Mouse (Mus musculus): ENCODE results near the gene Lrfn1. TPM values are rescaled to one million over a fixed set of nuclear protein-coding genes. Genes with fewer than 3 reads are reported as not detected.

Gene Lrfn1
- total and polyA plus RNA-seq, 3 experiments: 0.03 to 0.11 TPM; not detected in 1

DNA sequence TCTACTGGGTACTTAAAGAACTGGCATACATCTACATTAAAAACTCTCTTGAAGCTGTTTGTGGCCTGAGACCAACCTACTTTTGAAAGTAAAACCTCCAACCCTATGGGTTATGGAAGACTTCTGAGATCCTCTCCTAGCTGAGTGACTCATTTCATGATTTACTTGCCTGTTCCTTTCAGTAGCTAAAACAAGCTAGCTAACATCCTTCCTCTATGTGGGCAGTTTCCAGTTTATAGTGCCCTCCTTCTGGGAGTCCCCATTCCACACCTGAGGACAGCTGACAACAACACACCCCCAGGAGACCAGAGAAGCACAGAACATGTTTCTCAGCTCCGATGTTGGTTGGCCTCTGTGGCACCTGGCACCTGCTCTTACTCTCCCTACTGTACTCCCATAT, 28.8 kb upstream of the Lrfn1 start:
- Histone ChIP-seq H3K4me1 (ENCODE audit: insufficient read depth, low read depth, low read length) (no peaks in the 10 kb centered on the region; the same call in 1 of the 2 replicates), H3K36me3 (replicated peaks) (peaks cover 85% of the 10 kb centered on the region), H3K27me3 (ENCODE audit: insufficient read depth, low read length) (no peaks in the 10 kb centered on the region), H3K4me3 (ENCODE audit: low read depth, low read length) (peak overlapping the region; percentile 10; the same call in 1 of the 2 replicates), H3K9me3 (replicated peaks) (no peaks in the 10 kb centered on the region)
- ATAC-seq (ENCODE audit: extremely low read depth, insufficient number of reproducible peaks, low FRiP score, poor library complexity, severe bottlenecking): no peak
- no peak for DNase-seq (ENCODE audit: low spot score)
- TF ChIP-seq TAL1 (conservative IDR thresholded peaks at IDR 0.05; ENCODE audit: low read depth, low read length) (no peak), CTCF (IDR thresholded peaks at IDR 0.05; ENCODE audit: low read depth, low read length) (no peak), GATA1 (IDR thresholded peaks at IDR 0.05; ENCODE audit: borderline replicate concordance, low read length) (no peak), POLR2AphosphoS5 (IDR thresholded peaks at IDR 0.05; ENCODE audit: insufficient replicate concordance, low read depth, low read length) (no peak), GATA2 (IDR thresholded peaks at IDR 0.05; ENCODE audit: borderline replicate concordance, low read depth, low read length) (no peak)

DNA sequence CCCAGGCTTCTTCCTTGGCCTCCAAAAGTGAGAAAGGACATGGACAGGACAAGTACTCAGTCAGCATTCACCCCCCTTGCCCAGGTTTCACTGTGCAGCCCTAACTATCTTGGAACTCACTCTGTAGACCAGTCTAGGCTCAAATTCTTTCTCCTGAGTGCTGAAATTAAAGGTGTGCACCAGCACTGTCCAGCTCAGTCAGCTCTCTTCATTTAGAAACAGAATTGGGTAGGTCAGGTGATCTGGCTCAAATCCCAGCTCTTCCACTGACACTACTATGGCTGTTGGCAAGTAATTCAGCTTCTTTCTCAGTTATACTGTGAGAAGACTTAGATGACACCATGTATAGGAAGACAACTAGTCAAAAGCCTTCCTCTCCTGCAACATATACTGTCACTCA, 24.0 kb upstream of the Lrfn1 start:
- Histone ChIP-seq H3K36me3 (replicated peaks) (peaks cover 62% of the 10 kb centered on the region), H3K27me3 (ENCODE audit: insufficient read depth, low read length) (no peaks in the 10 kb centered on the region), H3K4me3 (ENCODE audit: low read depth, low read length) (no peak overlapping the region), H3K9me3 (replicated peaks) (no peaks in the 10 kb centered on the region), H3K4me1 (ENCODE audit: insufficient read depth, low read depth, low read length) (peaks cover 27% of the 10 kb centered on the region)
- DNase-seq (ENCODE audit: low spot score): no peak
- no peak for ATAC-seq (ENCODE audit: extremely low read depth, insufficient number of reproducible peaks, low FRiP score, poor library complexity, severe bottlenecking)
- TF ChIP-seq GATA2 (IDR thresholded peaks at IDR 0.05; ENCODE audit: borderline replicate concordance, low read depth, low read length) (no peak), CTCF (IDR thresholded peaks at IDR 0.05; ENCODE audit: low read depth, low read length) (no peak), TAL1 (conservative IDR thresholded peaks at IDR 0.05; ENCODE audit: low read depth, low read length) (no peak), POLR2AphosphoS5 (IDR thresholded peaks at IDR 0.05; ENCODE audit: insufficient replicate concordance, low read depth, low read length) (no peak), GATA1 (IDR thresholded peaks at IDR 0.05; ENCODE audit: borderline replicate concordance, low read length) (no peak)

DNA sequence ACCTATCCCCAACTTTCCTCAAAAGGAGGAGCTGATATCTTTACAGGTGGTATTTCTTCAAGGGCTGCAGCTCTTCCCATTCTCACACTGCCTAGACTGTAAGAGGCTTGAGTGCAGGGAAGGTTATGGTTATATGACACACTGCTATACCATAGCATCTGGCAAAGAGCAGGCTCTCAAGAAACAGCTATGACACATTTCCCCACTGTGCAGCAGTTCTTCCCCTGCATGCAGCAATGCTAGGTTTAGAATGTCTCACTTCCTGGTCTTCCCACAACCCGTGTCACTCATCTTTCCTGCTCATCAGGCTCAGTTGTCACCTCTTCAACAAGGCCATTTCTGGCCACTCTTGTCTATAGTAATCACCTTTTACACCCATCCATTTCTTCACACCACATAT, 21.3 kb upstream of the Lrfn1 start:
- TF ChIP-seq CTCF (IDR thresholded peaks at IDR 0.05; ENCODE audit: low read depth, low read length) (no peak), GATA2 (IDR thresholded peaks at IDR 0.05; ENCODE audit: borderline replicate concordance, low read depth, low read length) (no peak), POLR2AphosphoS5 (IDR thresholded peaks at IDR 0.05; ENCODE audit: insufficient replicate concordance, low read depth, low read length) (no peak), TAL1 (conservative IDR thresholded peaks at IDR 0.05; ENCODE audit: low read depth, low read length) (no peak), GATA1 (IDR thresholded peaks at IDR 0.05; ENCODE audit: borderline replicate concordance, low read length) (no peak)
- H3K4me1 ChIP-seq (ENCODE audit: insufficient read depth, low read depth, low read length): peaks cover 48% of the 10 kb centered on the region
- ATAC-seq (ENCODE audit: extremely low read depth, insufficient number of reproducible peaks, low FRiP score, poor library complexity, severe bottlenecking) (no peak), DNase-seq (ENCODE audit: low spot score) (no peak)
- no peaks in the 10 kb centered on the region for H3K9me3 ChIP-seq (replicated peaks)
- H3K4me3 ChIP-seq (ENCODE audit: low read depth, low read length): no peak overlapping the region
- no peaks in the 10 kb centered on the region for H3K27me3 ChIP-seq (ENCODE audit: insufficient read depth, low read length)
- H3K36me3 ChIP-seq (replicated peaks): peaks cover 48% of the 10 kb centered on the region

DNA sequence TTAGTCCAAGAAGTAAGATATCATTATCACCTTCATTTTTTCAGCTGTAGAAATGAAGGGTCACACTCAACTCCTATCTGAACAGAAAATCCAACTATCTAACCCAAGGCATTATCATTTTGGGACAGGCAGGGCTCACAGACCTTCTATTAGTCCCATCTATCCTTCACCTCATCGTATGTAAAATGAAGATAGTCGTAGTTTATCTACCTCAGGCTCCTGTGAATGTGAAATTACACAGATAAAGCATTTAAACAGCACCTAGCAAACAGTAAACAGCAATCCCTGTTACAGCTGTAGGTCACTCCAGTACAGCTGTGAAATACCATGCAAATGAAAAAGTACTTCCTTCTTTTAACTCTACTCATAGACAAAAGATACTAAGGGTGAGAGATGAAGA, 19.5 kb upstream of the Lrfn1 start:
- Histone ChIP-seq H3K36me3 (replicated peaks) (peaks cover 38% of the 10 kb centered on the region), H3K4me3 (ENCODE audit: low read depth, low read length) (no peak overlapping the region), H3K9me3 (replicated peaks) (no peaks in the 10 kb centered on the region), H3K4me1 (ENCODE audit: insufficient read depth, low read depth, low read length) (peaks cover 58% of the 10 kb centered on the region), H3K27me3 (ENCODE audit: insufficient read depth, low read length) (no peaks in the 10 kb centered on the region)
- TF ChIP-seq GATA2 (IDR thresholded peaks at IDR 0.05; ENCODE audit: borderline replicate concordance, low read depth, low read length): no peak
- peak; percentile 74 for TF ChIP-seq TAL1 (conservative IDR thresholded peaks at IDR 0.05; ENCODE audit: low read depth, low read length)
- no peak for TF ChIP-seq CTCF (IDR thresholded peaks at IDR 0.05; ENCODE audit: low read depth, low read length)
- TF ChIP-seq GATA1 (IDR thresholded peaks at IDR 0.05; ENCODE audit: borderline replicate concordance, low read length): no peak
- no peak for TF ChIP-seq POLR2AphosphoS5 (IDR thresholded peaks at IDR 0.05; ENCODE audit: insufficient replicate concordance, low read depth, low read length)
- no peak for DNase-seq (ENCODE audit: low spot score)
- no peak; the same call in 1 of the 2 replicates for ATAC-seq (ENCODE audit: extremely low read depth, insufficient number of reproducible peaks, low FRiP score, poor library complexity, severe bottlenecking)

DNA sequence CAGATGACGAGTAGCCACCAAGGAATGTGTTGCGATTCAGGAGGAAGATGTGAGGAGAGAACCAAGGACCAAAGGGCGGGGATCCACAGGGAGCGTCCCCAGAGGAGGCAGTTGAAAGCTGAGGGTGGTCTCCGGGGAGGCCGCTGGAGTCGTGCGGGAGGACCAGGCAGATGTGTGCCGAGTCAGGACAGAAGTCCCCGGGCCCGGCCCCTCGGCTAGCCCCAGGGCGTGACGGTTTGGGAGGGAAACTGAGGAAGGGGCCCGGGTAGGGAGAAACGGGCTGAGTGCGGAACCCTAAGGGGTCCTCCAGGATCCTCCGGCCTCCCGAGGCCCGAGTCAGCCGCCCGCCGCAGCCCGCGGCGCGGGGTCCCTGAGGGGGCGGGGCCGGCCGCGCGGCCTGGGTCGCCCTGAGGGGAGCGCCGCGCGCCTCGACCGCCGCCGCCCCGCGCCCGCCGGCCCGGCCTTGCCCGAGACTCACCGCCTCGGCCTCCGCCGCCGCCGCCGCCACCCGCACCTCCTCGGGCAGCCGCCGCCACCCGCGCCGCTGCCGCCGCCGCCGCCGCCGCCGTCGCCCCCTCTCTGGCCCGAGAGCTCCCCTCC, 16.0 kb upstream of the Lrfn1 start:
- Histone ChIP-seq H3K9me3 (replicated peaks) (no peaks in the 10 kb centered on the region), H3K4me3 (ENCODE audit: low read depth, low read length) (peak overlapping the region; percentile 78), H3K4me1 (ENCODE audit: insufficient read depth, low read depth, low read length) (peaks cover 61% of the 10 kb centered on the region), H3K27me3 (ENCODE audit: insufficient read depth, low read length) (no peaks in the 10 kb centered on the region), H3K36me3 (replicated peaks) (peaks cover 13% of the 10 kb centered on the region)
- no peak for TF ChIP-seq CTCF (IDR thresholded peaks at IDR 0.05; ENCODE audit: low read depth, low read length)
- TF ChIP-seq GATA1 (IDR thresholded peaks at IDR 0.05; ENCODE audit: borderline replicate concordance, low read length): no peak
- TF ChIP-seq POLR2AphosphoS5 (IDR thresholded peaks at IDR 0.05; ENCODE audit: insufficient replicate concordance, low read depth, low read length): no peak
- TF ChIP-seq TAL1 (conservative IDR thresholded peaks at IDR 0.05; ENCODE audit: low read depth, low read length): no peak
- no peak for TF ChIP-seq GATA2 (IDR thresholded peaks at IDR 0.05; ENCODE audit: borderline replicate concordance, low read depth, low read length)
- no peak for ATAC-seq (ENCODE audit: extremely low read depth, insufficient number of reproducible peaks, low FRiP score, poor library complexity, severe bottlenecking)
- DNase-seq (ENCODE audit: low spot score): no peak

DNA sequence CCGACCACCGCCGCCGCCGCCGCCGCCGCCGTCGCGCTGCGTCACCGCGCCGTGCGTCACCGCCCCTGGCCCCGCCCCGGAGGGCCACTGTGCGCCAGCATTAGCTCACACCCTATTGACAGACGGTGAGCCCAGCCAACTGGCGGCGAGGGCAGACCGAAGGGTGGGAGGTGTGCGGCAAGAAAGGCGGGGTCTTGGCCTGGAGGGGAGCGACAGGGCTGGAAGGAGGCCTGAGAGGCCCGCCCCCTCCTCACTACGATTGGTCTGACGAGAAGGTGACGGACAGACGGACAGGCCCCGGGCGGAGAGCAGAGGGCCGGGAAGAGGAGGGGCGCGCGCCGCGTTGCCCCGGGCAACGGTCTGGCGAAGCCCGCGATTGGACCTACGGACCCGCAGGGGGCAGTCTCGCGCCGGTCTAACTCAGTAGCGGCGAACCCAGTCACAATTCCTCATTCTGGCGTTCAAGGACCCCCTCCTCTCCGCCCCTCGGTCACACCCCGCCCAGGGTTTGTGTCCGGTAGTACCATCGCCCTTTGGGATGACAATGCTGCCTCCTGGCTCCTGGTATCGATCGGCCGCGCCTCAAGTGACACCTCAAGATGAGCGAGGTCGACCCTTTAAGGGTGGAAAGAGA, 15.4 kb upstream of the Lrfn1 start:
- no peak for TF ChIP-seq POLR2AphosphoS5 (IDR thresholded peaks at IDR 0.05; ENCODE audit: insufficient replicate concordance, low read depth, low read length)
- no peak for TF ChIP-seq TAL1 (conservative IDR thresholded peaks at IDR 0.05; ENCODE audit: low read depth, low read length)
- TF ChIP-seq GATA1 (IDR thresholded peaks at IDR 0.05; ENCODE audit: borderline replicate concordance, low read length): no peak
- no peak for TF ChIP-seq CTCF (IDR thresholded peaks at IDR 0.05; ENCODE audit: low read depth, low read length)
- TF ChIP-seq GATA2 (IDR thresholded peaks at IDR 0.05; ENCODE audit: borderline replicate concordance, low read depth, low read length): no peak
- Histone ChIP-seq H3K4me3 (ENCODE audit: low read depth, low read length) (peak overlapping the region; percentile 78), H3K36me3 (replicated peaks) (peaks cover 9% of the 10 kb centered on the region), H3K9me3 (replicated peaks) (no peaks in the 10 kb centered on the region), H3K4me1 (ENCODE audit: insufficient read depth, low read depth, low read length) (peaks cover 59% of the 10 kb centered on the region), H3K27me3 (ENCODE audit: insufficient read depth, low read length) (no peaks in the 10 kb centered on the region)
- peak; percentile 97 for DNase-seq (ENCODE audit: low spot score)
- peak; percentile 96 for ATAC-seq (ENCODE audit: extremely low read depth, insufficient number of reproducible peaks, low FRiP score, poor library complexity, severe bottlenecking)
